Comparison of ENCODE assay signal across 28 mouse cellular contexts in genomic region chr10:13212326-13212725, GRCm38 (mm10). TPM values are rescaled to one million over a fixed set of nuclear protein-coding genes. Genes with fewer than 3 reads are reported as not detected.
DNase-seq lines count a peak whose midpoint lies in the region; ATAC-seq and TF ChIP-seq lines count a peak whose summit lies in the region.
"Had no signal": no experiment of that assay in that cellular context is flagged by ENCODE, and none has a peak within 500 bp of the region (broad histone marks: within the 10 kb centered on the region; RNA-seq: fewer than 3 reads in every experiment).

No protein-coding gene starts in this region.

- 79% methylated on average over 9 of the region's 9 CpGs for WGBS in liver, embryonic 11.5 days
- WGBS in liver, postnatal 0 days (ENCODE audit: insufficient replicate concordance): 81% methylated on average over 9 of the region's 9 CpGs
- WGBS in embryonic facial prominence, embryonic 13.5 days: 69% methylated on average over 9 of the region's 9 CpGs

- no peak for ATAC-seq in liver, embryonic 11.5 days (replicated peaks; ENCODE audit: low FRiP score)
- no peak for ATAC-seq in liver, postnatal 0 days
- ATAC-seq in embryonic facial prominence, embryonic 13.5 days (ENCODE audit: insufficient number of reproducible peaks, insufficient read depth, low FRiP score, low TSS enrichment, low read depth): no peak
- ATAC-seq: inflammation-experienced regulatory T-cells, adult 6 months had no signal

- no peaks in the 10 kb centered on the region for H3K27me3 ChIP-seq in liver, embryonic 11.5 days (replicated peaks; ENCODE audit: control insufficient read depth, insufficient read depth, low read length)
- no peaks in the 10 kb centered on the region for H3K27me3 ChIP-seq in liver, postnatal 0 days (ENCODE audit: insufficient read depth, low read length)
- no peaks in the 10 kb centered on the region for H3K27me3 ChIP-seq in embryonic facial prominence, embryonic 13.5 days
- H3K27me3 ChIP-seq: CH12.LX; hindbrain, embryonic 12.5 days; liver, embryonic 13.5 days; midbrain, embryonic 12.5 days; neural tube, embryonic 12.5 days had no signal

- H3K27ac ChIP-seq in liver, embryonic 11.5 days (ENCODE audit: low read depth, low read length): peak overlapping the region; percentile 8
- H3K27ac ChIP-seq in liver, postnatal 0 days (ENCODE audit: low read depth): no peak overlapping the region
- 0 out of 2 replicates have a peak overlapping the region, but pooled peaks have one; percentile 0 for H3K27ac ChIP-seq in embryonic facial prominence, embryonic 13.5 days
- H3K27ac ChIP-seq: hindbrain, embryonic 12.5 days; left cerebral cortex, adult 2 months; liver, embryonic 13.5 days; midbrain, embryonic 12.5 days; neural tube, embryonic 12.5 days had no signal

- H3K36me3 ChIP-seq in liver, embryonic 11.5 days (ENCODE audit: control insufficient read depth, insufficient read depth, low read length): no peaks in the 10 kb centered on the region
- 0 out of 2 replicates have a peak, but pooled peaks cover 3% of the 10 kb centered on the region for H3K36me3 ChIP-seq in liver, postnatal 0 days (replicated peaks; ENCODE audit: insufficient read depth, low read length)
- peaks cover 8% of the 10 kb centered on the region for H3K36me3 ChIP-seq in embryonic facial prominence, embryonic 13.5 days
- H3K36me3 ChIP-seq: hindbrain, embryonic 12.5 days; liver, embryonic 13.5 days; midbrain, embryonic 12.5 days; neural tube, embryonic 12.5 days had no signal

- H3K4me2 ChIP-seq in liver, embryonic 11.5 days: no peak overlapping the region
- no peak overlapping the region for H3K4me2 ChIP-seq in liver, postnatal 0 days (ENCODE audit: low read depth, low read length)
- no peak overlapping the region for H3K4me2 ChIP-seq in embryonic facial prominence, embryonic 13.5 days
- H3K4me2 ChIP-seq: hindbrain, embryonic 12.5 days; liver, embryonic 13.5 days; midbrain, embryonic 12.5 days; neural tube, embryonic 12.5 days had no signal

- H3K9ac ChIP-seq in liver, embryonic 11.5 days (ENCODE audit: low read depth, low read length): no peak overlapping the region
- H3K9ac ChIP-seq in liver, postnatal 0 days (replicated peaks): no peak overlapping the region
- no peak overlapping the region for H3K9ac ChIP-seq in embryonic facial prominence, embryonic 13.5 days
- H3K9ac ChIP-seq: hindbrain, embryonic 12.5 days; liver, embryonic 13.5 days; midbrain, embryonic 12.5 days; neural tube, embryonic 12.5 days had no signal

- no peaks in the 10 kb centered on the region for H3K9me3 ChIP-seq in liver, embryonic 11.5 days (ENCODE audit: control insufficient read depth, low read length)
- H3K9me3 ChIP-seq in liver, postnatal 0 days (ENCODE audit: low read length): no peaks in the 10 kb centered on the region
- no peaks in the 10 kb centered on the region for H3K9me3 ChIP-seq in embryonic facial prominence, embryonic 13.5 days
- H3K9me3 ChIP-seq: hindbrain, embryonic 12.5 days; liver, embryonic 13.5 days; midbrain, embryonic 12.5 days; neural tube, embryonic 12.5 days had no signal

- H3K4me1 ChIP-seq in liver, embryonic 11.5 days (replicated peaks; ENCODE audit: control insufficient read depth, insufficient read depth, low read length): peaks cover 13% of the 10 kb centered on the region
- H3K4me1 ChIP-seq in liver, postnatal 0 days (ENCODE audit: insufficient read depth): no peaks in the 10 kb centered on the region
- H3K4me1 ChIP-seq in embryonic facial prominence, embryonic 13.5 days: peaks cover 31% of the 10 kb centered on the region
- H3K4me1 ChIP-seq: hindbrain, embryonic 12.5 days had no signal

- no peak overlapping the region for H3K4me3 ChIP-seq in liver, embryonic 11.5 days (ENCODE audit: low read depth, low read length)
- H3K4me3 ChIP-seq in liver, postnatal 0 days (ENCODE audit: low read depth, low read length): no peak overlapping the region
- no peak overlapping the region for H3K4me3 ChIP-seq in embryonic facial prominence, embryonic 13.5 days
- H3K4me3 ChIP-seq: hindbrain, embryonic 12.5 days; left cerebral cortex, adult 2 months; liver, embryonic 13.5 days; midbrain, embryonic 12.5 days; neural tube, embryonic 12.5 days had no signal

- peak; percentile 58 for DNase-seq in heart, adult 11 months
- no peak for DNase-seq in heart, postnatal 4 days
- DNase-seq in liver, embryonic 11.5 days (ENCODE audit: low spot score): no peak
- no peak for DNase-seq in liver, postnatal 0 days
- peak; percentile 52 for DNase-seq in lung, postnatal 36 days
- DNase-seq in cerebellum, adult 18-20 months: no peak
- DNase-seq: adrenal gland, postnatal 25 days; cerebellum, adult 2 months; cerebellum, postnatal 36 days; kidney, adult 9 months; kidney, postnatal 25 days; layer of hippocampus, adult 9-11 months; liver, embryonic 13.5 days; thymus, adult 18-20 months; thymus, postnatal 4 days had no signal

- no peak for TF ChIP-seq EP300 in liver, postnatal 0 days (IDR thresholded peaks at IDR 0.05; ENCODE audit: low read depth)

- no peak for TF ChIP-seq CTCF in liver, postnatal 0 days (IDR thresholded peaks at IDR 0.05; ENCODE audit: low read depth)

RNA-seq across cellular contexts. Expression of gene Ltv1, which starts 19.4 kb away (rescaled TPM):
- 10 to 100 TPM; 29.8 to 36.1 TPM for total RNA-seq in heart, postnatal 4 days (2021)
- 92.6 and 102 TPM in 2 replicates for polyA plus RNA-seq in liver, embryonic 11.5 days (2014; fragmentation: Nextera tagmentation; extraction: Ambion mirVana)
- 22.9 and 23.6 TPM in 2 replicates for polyA plus RNA-seq in liver, postnatal 0 days (2015; fragmentation: Nextera tagmentation; extraction: Ambion mirVana)
- polyA plus RNA-seq in embryonic facial prominence, embryonic 13.5 days (2015; fragmentation: Nextera tagmentation; extraction: Ambion mirVana): 68.9 and 69.1 TPM in 2 replicates

RNA-seq across cellular contexts. Expression of gene Zc2hc1b, which starts 34.5 kb away (rescaled TPM):
- total RNA-seq in heart, postnatal 4 days (2021): not detected
- polyA plus RNA-seq in liver, embryonic 11.5 days (2014; fragmentation: Nextera tagmentation; extraction: Ambion mirVana): not detected in 2 replicates
- polyA plus RNA-seq in liver, postnatal 0 days (2015; fragmentation: Nextera tagmentation; extraction: Ambion mirVana): not detected in 2 replicates
- polyA plus RNA-seq in embryonic facial prominence, embryonic 13.5 days (2015; fragmentation: Nextera tagmentation; extraction: Ambion mirVana): not detected in 2 replicates
- total RNA-seq: adrenal gland, postnatal 25 days; CH12.LX; gastrocnemius, adult 18-20 months; gastrocnemius, postnatal 4 days; left cerebral cortex, adult 2 months; MEL had no signal
- polyA plus RNA-seq: cerebellum, adult 2 months; heart, embryonic 16.5 days; hindbrain, embryonic 12.5 days; inflammation-experienced regulatory T-cells, adult 6 months; limb, embryonic 11.5 days; liver, embryonic 13.5 days; midbrain, embryonic 12.5 days; neural tube, embryonic 12.5 days; small intestine, adult 2 months had no signal

Comparison
In these comparisons a context has a peak if more than half of its experiments do, and no peak if none do; other contexts are left out.
1. DNase-seq: peak in heart, adult 11 months (single experiment) and lung, postnatal 36 days (single experiment); none in heart, postnatal 4 days (single experiment), liver, embryonic 11.5 days (single experiment), liver, postnatal 0 days (single experiment) and cerebellum, adult 18-20 months (0 of 2).